Mouse (Mus musculus) limb, embryonic 11.5 days (tissue): ENCODE measurements around the gene Cdc123. TPM values are rescaled to one million over a fixed set of nuclear protein-coding genes. Genes with fewer than 3 reads are reported as not detected.
"Not testable (repeated sequence)": the region's sequence is repeated elsewhere in the genome, so short reads cannot be mapped to it uniquely, and the experiment has no call there.

Experiments
- ATAC-seq: fragments of 200-750 bp; cut with Nextera tagmentation; 2 replicates; pipeline ENCODE4 v1.8.0; 2017; ENCODE audit warnings: low read depth; ENCODE audit not compliant: insufficient number of reproducible peaks, low FRiP score, low TSS enrichment
- DNase-seq: peaks from one replicate; pipeline ENCODE4 v3.0.0-alpha.2; 2015; ENCODE audit warnings: low spot score
- H3K27ac ChIP-seq: fragments of 300-500 bp; sonication (generic); replicated peaks from 2 replicates; pipeline ENCODE4 v1.5.1; 2014; ENCODE audit warnings: low read depth, mild to moderate bottlenecking, low read length
- H3K27me3 ChIP-seq: fragments of 300-500 bp; sonication (generic); 2 replicates; pipeline ENCODE4 v1.6.1; 2014; ENCODE audit warnings: mild to moderate bottlenecking, low read length, mixed read lengths; ENCODE audit not compliant: control insufficient read depth, insufficient read depth
- H3K36me3 ChIP-seq: fragments of 300-500 bp; sonication (generic); 2 replicates; pipeline ENCODE4 v1.6.1; 2014; ENCODE audit warnings: mild to moderate bottlenecking, low read length, moderate library complexity, mixed read lengths; ENCODE audit not compliant: control insufficient read depth, insufficient read depth
- H3K4me1 ChIP-seq: fragments of 300-500 bp; sonication (generic); 2 replicates; pipeline ENCODE4 v1.6.1; 2014; ENCODE audit warnings: low read length, mixed read lengths; ENCODE audit not compliant: control insufficient read depth, insufficient read depth
- H3K4me2 ChIP-seq: fragments of 300-500 bp; sonication (generic); 2 replicates; pipeline ENCODE4 v1.6.1; 2014; ENCODE audit warnings: low read depth, mild to moderate bottlenecking, moderate library complexity; ENCODE audit not compliant: severe bottlenecking
- H3K4me3 ChIP-seq: fragments of 300-500 bp; sonication (generic); 2 replicates; pipeline ENCODE4 v1.5.1; 2014; ENCODE audit warnings: low read depth, low read length
- H3K9ac ChIP-seq: fragments of 300-500 bp; sonication (generic); 2 replicates; pipeline ENCODE4 v1.6.1; 2014; ENCODE audit warnings: mild to moderate bottlenecking, low read length
- H3K9me3 ChIP-seq: fragments of 300-500 bp; sonication (generic); 2 replicates; pipeline ENCODE4 v1.6.1; 2016; ENCODE audit warnings: low read length; ENCODE audit not compliant: control insufficient read depth
- WGBS: fragments of 180-500 bp; shearing (Covaris S2); extraction: QIAGEN DNeasy Blood & Tissue Kit; methylation state at CpG from one replicate; pipeline ENCODE4 v1.1.7; 2014; 5-methylcytosine and 5-hydroxymethylcytosine counted together
- polyA plus RNA-seq: library from polyadenylated mRNA; unstranded; fragments of >200 nt; fragmentation: Nextera tagmentation; extraction: Ambion mirVana; gene quantifications from 2 replicates; pipeline ENCODE4 v1.2.1, GENCODE M21; 2014

Cdc123 gene
- polyA plus RNA-seq, 1 experiment from 2014 or later = 352 TPM

DNA sequence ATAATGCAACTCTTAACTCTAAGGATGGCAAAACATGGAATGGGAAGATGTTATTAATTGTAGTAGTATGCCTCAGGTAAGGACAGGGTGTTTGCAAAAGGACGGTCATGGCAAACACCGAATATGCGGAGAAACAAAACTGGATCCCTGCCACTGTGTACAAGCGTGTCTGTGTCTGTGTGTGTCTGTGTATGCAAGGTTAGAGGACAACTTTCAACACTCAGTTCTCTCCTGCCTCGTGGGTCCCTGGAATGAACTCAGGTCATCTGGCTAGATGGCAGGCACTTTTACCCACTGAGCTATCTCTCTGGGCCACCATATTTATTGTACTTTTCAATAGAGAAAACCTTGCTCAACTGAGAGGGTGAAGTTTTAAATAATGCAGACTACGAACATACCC lies 22.5 kb downstream of the Cdc123 start:
- Histone ChIP-seq H3K4me3 (no peak overlapping the region), H3K9ac (no peak overlapping the region), H3K27ac (no peak overlapping the region), H3K9me3 (no peaks in the 10 kb centered on the region), H3K4me1 (no peaks in the 10 kb centered on the region), H3K36me3 (peaks cover 8% of the 10 kb centered on the region; the same call in 1 of the 2 replicates), H3K4me2 (no peak overlapping the region), H3K27me3 (no peaks in the 10 kb centered on the region)
- DNase-seq (no peak), ATAC-seq (no peak)
- 94% methylated on average over 6 of the region's 6 CpGs for WGBS

GRCm38 (mm10) chr2:5821264-5821663 lies 23.7 kb downstream of the Cdc123 start:
- DNase-seq (no peak), ATAC-seq (no peak)
- H3K9ac ChIP-seq = no peak overlapping the region
- no peak overlapping the region for H3K27ac ChIP-seq
- H3K4me1 ChIP-seq = no peaks in the 10 kb centered on the region
- WGBS = 88% methylated on average over 10 of the region's 10 CpGs
- H3K27me3 ChIP-seq = no peaks in the 10 kb centered on the region
- no peak overlapping the region for H3K4me2 ChIP-seq
- H3K9me3 ChIP-seq = no peaks in the 10 kb centered on the region
- peaks cover 10% of the 10 kb centered on the region; the same call in 1 of the 2 replicates for H3K36me3 ChIP-seq
- H3K4me3 ChIP-seq = no peak overlapping the region

DNA sequence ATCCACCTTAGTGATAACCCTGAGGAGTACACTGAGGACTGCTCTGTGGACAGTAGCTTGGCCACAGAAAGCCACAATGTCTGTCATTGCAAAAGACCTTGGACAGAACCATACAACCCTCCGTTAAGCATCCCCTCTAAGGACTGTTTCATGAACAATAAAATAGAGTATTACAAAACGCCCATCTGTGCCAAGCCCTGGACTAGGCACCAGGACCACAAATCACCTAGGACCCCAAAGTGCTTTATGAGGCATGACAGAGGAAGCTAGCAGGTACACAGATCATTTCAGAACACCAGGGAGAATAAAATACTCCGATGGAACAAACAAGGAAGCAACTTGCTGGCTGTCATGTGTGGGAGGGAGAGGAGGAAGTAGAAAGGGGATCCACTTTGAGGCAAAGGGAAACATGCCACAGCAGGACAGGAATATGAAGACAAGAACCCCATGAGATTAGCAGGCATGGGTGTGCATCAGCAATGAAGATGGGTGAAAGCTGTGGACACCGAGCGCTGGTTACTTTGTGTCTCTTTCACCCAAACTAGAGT lies 33.7 kb downstream of the Cdc123 start:
- Histone ChIP-seq H3K9ac (no peak overlapping the region), H3K27ac (no peak overlapping the region), H3K9me3 (no peaks in the 10 kb centered on the region), H3K27me3 (no peaks in the 10 kb centered on the region), H3K4me1 (no peaks in the 10 kb centered on the region), H3K4me2 (no peak overlapping the region), H3K36me3 (peaks cover 9% of the 10 kb centered on the region; the same call in 1 of the 2 replicates), H3K4me3 (no peak overlapping the region)
- WGBS = 96% methylated on average over 5 of the region's 5 CpGs
- ATAC-seq (no peak), DNase-seq (no peak)

- no peak overlapping the region for H3K27ac ChIP-seq
- 97% methylated on average over 5 of the region's 5 CpGs for WGBS
- no peak overlapping the region for H3K4me3 ChIP-seq
- no peaks in the 10 kb centered on the region for H3K4me1 ChIP-seq
- H3K9ac ChIP-seq = no peak overlapping the region
- peaks cover 9% of the 10 kb centered on the region; the same call in 1 of the 2 replicates for H3K36me3 ChIP-seq
- ATAC-seq (no peak), DNase-seq (no peak)
- H3K27me3 ChIP-seq = no peaks in the 10 kb centered on the region
- H3K4me2 ChIP-seq = no peak overlapping the region
- no peaks in the 10 kb centered on the region for H3K9me3 ChIP-seq
Observed at GRCm38 (mm10) chr2:5810036-5810718, 34.8 kb downstream of the Cdc123 start.

- not testable (repeated sequence) for H3K27ac ChIP-seq, H3K4me3 ChIP-seq, H3K9me3 ChIP-seq, H3K9ac ChIP-seq, H3K4me2 ChIP-seq, H3K4me1 ChIP-seq, H3K27me3 ChIP-seq, DNase-seq, ATAC-seq
- peaks cover 10% of the 10 kb centered on the region; the same call in 1 of the 2 replicates for H3K36me3 ChIP-seq
- 78% methylated on average over 3 of the region's 3 CpGs for WGBS
Observed at GRCm38 (mm10) chr2:5806201-5806600, 38.8 kb downstream of the Cdc123 start.

GRCm38 (mm10) chr2:5805228-5805627 lies 39.7 kb downstream of the Cdc123 start:
- ATAC-seq = no peak
- WGBS = 96% methylated on average over 7 of the region's 7 CpGs

DNA sequence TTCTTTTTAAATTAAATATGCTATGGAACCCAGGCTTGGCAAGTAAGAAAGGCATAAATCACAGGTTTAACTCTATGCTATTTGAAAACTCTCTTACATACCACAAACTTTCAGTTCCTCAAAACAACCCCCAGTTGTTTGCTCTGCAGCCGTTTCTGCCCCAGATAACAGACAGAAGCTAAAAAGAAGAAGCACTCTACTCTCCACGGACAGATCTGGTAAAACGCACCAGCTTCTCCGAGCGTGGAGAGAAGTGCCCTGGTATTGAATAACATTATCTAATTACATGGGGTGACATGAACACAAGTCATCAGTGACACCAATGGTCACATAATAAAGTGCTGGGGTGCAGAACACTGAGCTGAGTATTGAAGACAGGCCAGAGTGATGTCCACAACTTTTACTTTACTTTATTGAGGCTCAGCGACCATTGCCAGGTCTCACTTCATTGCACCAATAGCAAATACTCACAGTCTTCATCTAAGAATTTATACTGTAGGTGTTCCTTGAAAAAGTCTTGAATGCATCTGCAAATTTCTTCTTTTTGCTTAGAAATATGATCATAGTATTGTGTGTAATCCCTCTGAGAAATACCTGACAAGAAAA lies 40.4 kb downstream of the Cdc123 start:
- Histone ChIP-seq H3K9me3 (no peaks in the 10 kb centered on the region), H3K27ac (no peak overlapping the region), H3K9ac (no peak overlapping the region), H3K4me2 (no peak overlapping the region), H3K36me3 (peaks cover 19% of the 10 kb centered on the region; the same call in 1 of the 2 replicates), H3K27me3 (no peaks in the 10 kb centered on the region), H3K4me3 (no peak overlapping the region), H3K4me1 (no peaks in the 10 kb centered on the region)
- DNase-seq (no peak), ATAC-seq (no peak)
- 91% methylated on average over 6 of the region's 6 CpGs for WGBS

More at GRCm38 (mm10) chr2:5805228-5805627, 39.7 kb downstream of the Cdc123 start:
- H3K36me3 ChIP-seq = peaks cover 17% of the 10 kb centered on the region; the same call in 1 of the 2 replicates
- no peaks in the 10 kb centered on the region for H3K27me3 ChIP-seq
- no peak overlapping the region for H3K4me3 ChIP-seq
- no peaks in the 10 kb centered on the region for H3K4me1 ChIP-seq
- no peak overlapping the region for H3K4me2 ChIP-seq
- H3K9me3 ChIP-seq = no peaks in the 10 kb centered on the region
- H3K27ac ChIP-seq = no peak overlapping the region
- DNase-seq = no peak
- no peak overlapping the region for H3K9ac ChIP-seq

- 94% methylated on average over 10 of the region's 10 CpGs for WGBS
- H3K36me3 ChIP-seq = peaks cover 19% of the 10 kb centered on the region; the same call in 1 of the 2 replicates
- H3K4me1 ChIP-seq = no peaks in the 10 kb centered on the region
- H3K4me3 ChIP-seq = no peak overlapping the region
- ATAC-seq (no peak), DNase-seq (no peak)
- no peaks in the 10 kb centered on the region for H3K27me3 ChIP-seq
- no peaks in the 10 kb centered on the region for H3K9me3 ChIP-seq
- no peak overlapping the region for H3K27ac ChIP-seq
- H3K4me2 ChIP-seq = no peak overlapping the region
- H3K9ac ChIP-seq = no peak overlapping the region
Observed at GRCm38 (mm10) chr2:5801927-5802590, 42.9 kb downstream of the Cdc123 start.
